Mouse (Mus musculus) hindbrain, embryonic 13.5 days (tissue): ENCODE data around the gene Chd2. TPM values are rescaled to one million over a fixed set of nuclear protein-coding genes. Genes with fewer than 3 reads are reported as not detected.

Experiments
- ATAC-seq: fragments of 200-750 bp; cut with Nextera tagmentation; 2 replicates; pipeline ENCODE4 v1.8.0; 2017; ENCODE audit warnings: moderate TSS enrichment; ENCODE audit not compliant: low FRiP score
- H3K27ac ChIP-seq: fragments of 300-500 bp; sonication (generic); 2 replicates; pipeline ENCODE4 v1.5.1; 2015; ENCODE audit warnings: inconsistent platforms, mild to moderate bottlenecking, moderate library complexity
- H3K27me3 ChIP-seq: fragments of 300-500 bp; sonication (generic); 2 replicates; pipeline ENCODE4 v1.6.1; 2015; ENCODE audit warnings: mild to moderate bottlenecking, inconsistent platforms
- H3K36me3 ChIP-seq: fragments of 300-500 bp; sonication (generic); 2 replicates; pipeline ENCODE4 v1.6.1; 2015; ENCODE audit warnings: mild to moderate bottlenecking, inconsistent platforms
- H3K4me1 ChIP-seq: fragments of 300-500 bp; sonication (generic); replicated peaks from 2 replicates; pipeline ENCODE4 v1.6.1; 2015; ENCODE audit warnings: inconsistent platforms
- H3K4me2 ChIP-seq: fragments of 300-500 bp; sonication (generic); 2 replicates; pipeline ENCODE4 v1.6.1; 2015; ENCODE audit warnings: inconsistent platforms, mild to moderate bottlenecking, moderate library complexity
- H3K4me3 ChIP-seq: fragments of 300-500 bp; sonication (generic); 2 replicates; pipeline ENCODE4 v1.5.1; 2015; ENCODE audit warnings: mild to moderate bottlenecking, inconsistent platforms
- H3K9ac ChIP-seq: fragments of 300-500 bp; sonication (generic); 2 replicates; pipeline ENCODE4 v1.6.1; 2015; ENCODE audit warnings: mild to moderate bottlenecking, inconsistent platforms
- H3K9me3 ChIP-seq: fragments of 300-500 bp; sonication (generic); 2 replicates; pipeline ENCODE4 v1.6.1; 2016; ENCODE audit warnings: inconsistent platforms
- WGBS: fragments of 180-500 bp; shearing (Covaris S2); methylation state at CpG from one replicate; pipeline ENCODE4 v1.1.7; 2015; 5-methylcytosine and 5-hydroxymethylcytosine counted together
- polyA plus RNA-seq: library from polyadenylated mRNA; unstranded; fragments of >200 nt; fragmentation: Nextera tagmentation; extraction: Ambion mirVana; gene quantifications from 2 replicates; pipeline ENCODE4 v1.2.1, GENCODE M21; 2015

The Chd2 gene
- polyA plus RNA-seq, 1 experiment from 2014 or later, result 53.5 TPM

DNA sequence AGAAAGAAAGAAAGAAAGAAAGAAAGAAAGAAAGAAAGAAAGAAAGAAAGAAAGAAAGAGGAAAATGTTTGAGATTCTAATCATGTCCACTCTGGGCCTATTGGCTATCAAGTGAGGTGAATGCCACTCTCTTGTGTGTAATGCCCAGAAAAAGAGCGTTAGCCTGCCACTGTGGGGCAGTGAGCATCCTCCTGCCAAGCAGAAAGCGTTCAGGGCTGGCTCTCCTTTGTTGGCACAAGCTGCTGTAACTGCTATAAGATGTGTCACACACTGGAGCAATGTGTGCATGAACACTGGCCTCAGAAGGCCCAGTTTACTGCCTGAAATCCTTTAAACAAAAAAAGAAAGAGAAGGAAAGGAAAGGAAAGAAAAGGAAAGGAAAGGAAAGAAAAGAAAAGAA is 139.5 kb downstream of the Chd2 start:
- Histone ChIP-seq H3K27ac (no peak overlapping the region), H3K4me3 (no peak overlapping the region), H3K4me1 (peaks cover 68% of the 10 kb centered on the region), H3K9ac (no peak overlapping the region), H3K9me3 (0 out of 2 replicates have a peak, but pooled peaks cover 5% of the 10 kb centered on the region), H3K27me3 (no peaks in the 10 kb centered on the region), H3K4me2 (no peak overlapping the region), H3K36me3 (peaks cover 27% of the 10 kb centered on the region)
- 28% methylated on average over 2 of the region's 2 CpGs for WGBS
- ATAC-seq, result no peak

DNA sequence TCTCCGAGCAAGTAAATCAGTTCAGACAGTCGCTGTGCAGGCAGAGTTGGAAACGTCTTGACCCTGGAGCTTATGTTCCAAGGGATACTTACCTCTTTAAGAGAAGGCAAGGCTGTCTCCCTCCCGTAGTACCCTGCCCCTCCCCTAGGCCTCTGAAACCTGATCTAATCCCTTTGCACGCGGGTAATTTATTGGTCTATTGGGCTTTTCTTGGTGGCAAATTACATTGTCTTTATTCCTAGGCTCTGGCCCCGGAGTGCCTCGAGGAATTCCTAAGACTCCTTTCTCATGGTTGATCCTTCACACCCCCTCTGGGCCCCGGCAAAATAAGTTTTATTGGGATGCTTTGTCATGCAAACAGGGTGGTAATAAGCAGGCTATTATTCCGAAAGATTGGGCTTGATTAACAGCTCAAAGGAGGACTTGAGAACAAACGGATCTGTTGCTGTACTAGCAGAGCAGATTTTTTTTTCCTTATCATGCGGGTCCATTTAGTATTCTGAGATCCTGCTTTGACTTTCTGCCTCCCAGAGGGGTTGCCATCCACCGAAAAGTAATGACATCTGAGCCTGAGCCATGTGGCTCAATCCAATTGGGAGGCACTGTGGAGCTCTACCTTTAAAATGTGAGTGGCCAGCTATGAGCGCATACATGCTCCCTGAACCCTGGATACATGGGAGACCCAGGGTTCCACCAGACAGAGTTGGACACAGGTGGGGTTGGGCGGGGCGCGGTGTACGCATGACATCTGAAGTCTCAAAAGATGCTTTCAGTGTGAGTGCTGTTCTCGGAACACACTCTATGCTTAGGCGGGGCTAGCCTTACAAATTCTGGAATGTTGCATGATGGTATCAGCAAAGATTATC is 141.3 kb downstream of the Chd2 start:
- Histone ChIP-seq H3K36me3 (peaks cover 9% of the 10 kb centered on the region), H3K4me1 (peaks cover 86% of the 10 kb centered on the region), H3K27me3 (no peaks in the 10 kb centered on the region), H3K27ac (peak overlapping the region; percentile 94), H3K4me2 (peak overlapping the region; percentile 60), H3K4me3 (peak overlapping the region; percentile 34), H3K9me3 (no peaks in the 10 kb centered on the region), H3K9ac (peak overlapping the region; percentile 71)
- ATAC-seq, result peak; percentile 53
- WGBS, result 9% methylated on average over 20 of the region's 20 CpGs

DNA sequence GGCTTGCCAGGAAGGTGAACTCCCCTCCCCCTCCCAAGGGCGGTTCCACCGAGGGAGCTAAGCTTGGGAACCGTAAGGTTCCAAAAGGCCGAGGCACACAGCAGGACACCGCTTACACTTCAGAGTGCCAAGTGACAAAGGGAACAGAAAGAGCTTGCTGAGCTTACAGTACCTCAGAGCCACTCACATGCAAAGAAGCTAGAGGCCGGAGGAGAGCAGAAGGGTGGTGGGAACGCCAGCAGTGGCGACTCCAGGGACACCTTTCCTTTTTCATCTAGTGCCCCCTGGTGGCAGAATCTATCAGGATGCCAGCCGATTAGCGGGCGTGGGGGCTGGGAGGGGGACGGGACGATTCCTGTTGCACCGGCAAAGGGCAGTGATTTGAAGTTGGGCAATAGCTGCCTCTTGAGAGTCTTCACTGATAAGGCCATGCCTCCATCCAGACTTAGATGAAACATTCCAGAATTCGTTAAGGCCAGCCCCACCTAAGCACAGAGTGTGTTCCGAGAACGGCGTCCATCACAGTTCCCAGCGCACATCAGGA is 142.1 kb downstream of the Chd2 start:
- peak overlapping the region; percentile 94 for H3K27ac ChIP-seq
- H3K4me1 ChIP-seq, result peaks cover 93% of the 10 kb centered on the region

DNA sequence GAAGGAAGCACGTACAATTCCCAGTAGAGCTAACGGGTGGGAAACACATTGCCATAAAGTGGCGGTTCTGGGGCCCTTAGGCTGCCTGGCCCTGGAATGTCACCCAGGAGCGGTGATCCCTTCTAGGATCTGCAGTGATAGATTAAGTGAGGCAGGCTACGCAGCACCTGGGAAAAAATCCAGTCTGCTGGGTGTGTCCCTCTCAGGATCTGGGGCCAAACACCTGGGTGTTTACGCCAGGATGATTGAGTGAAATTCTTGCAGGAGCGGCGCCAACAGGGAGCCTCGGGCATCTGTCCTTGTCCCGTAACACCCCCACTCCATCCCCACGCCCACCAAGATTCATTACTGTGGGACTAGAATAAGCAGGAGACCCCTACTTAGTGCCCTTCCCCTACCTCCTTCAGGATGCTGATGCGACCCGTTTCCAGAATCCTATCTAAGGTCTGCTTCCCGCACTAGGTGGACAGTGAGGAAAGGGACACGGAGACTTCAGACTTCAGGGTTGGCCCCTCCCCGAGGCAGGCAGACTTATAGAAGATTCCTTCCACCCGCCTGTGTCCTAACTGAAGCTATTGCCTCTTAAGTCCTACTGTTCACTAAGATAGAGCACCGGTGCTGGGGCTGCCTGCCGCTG is 142.7 kb downstream of the Chd2 start:
- peaks cover 94% of the 10 kb centered on the region for H3K4me1 ChIP-seq
- H3K9me3 ChIP-seq, result no peaks in the 10 kb centered on the region
- peak overlapping the region; percentile 34 for H3K4me3 ChIP-seq
- peak overlapping the region; percentile 71 for H3K9ac ChIP-seq
- H3K27ac ChIP-seq, result peak overlapping the region; percentile 94
- H3K4me2 ChIP-seq, result peak overlapping the region; percentile 60
- H3K27me3 ChIP-seq, result no peaks in the 10 kb centered on the region
- peak; percentile 35 for ATAC-seq
- H3K36me3 ChIP-seq, result no peaks in the 10 kb centered on the region
- WGBS, result 9% methylated on average over 19 of the region's 19 CpGs

More for the DNA sequence above, 142.1 kb downstream of the Chd2 start:
- Histone ChIP-seq H3K36me3 (peaks cover 3% of the 10 kb centered on the region; the same call in 1 of the 2 replicates), H3K9ac (peak overlapping the region; percentile 71), H3K4me2 (peak overlapping the region; percentile 60), H3K9me3 (no peaks in the 10 kb centered on the region), H3K27me3 (no peaks in the 10 kb centered on the region), H3K4me3 (peak overlapping the region; percentile 34)
- peak; percentile 64 for ATAC-seq
- WGBS, result under 1% methylated on average over 19 of the region's 19 CpGs

DNA sequence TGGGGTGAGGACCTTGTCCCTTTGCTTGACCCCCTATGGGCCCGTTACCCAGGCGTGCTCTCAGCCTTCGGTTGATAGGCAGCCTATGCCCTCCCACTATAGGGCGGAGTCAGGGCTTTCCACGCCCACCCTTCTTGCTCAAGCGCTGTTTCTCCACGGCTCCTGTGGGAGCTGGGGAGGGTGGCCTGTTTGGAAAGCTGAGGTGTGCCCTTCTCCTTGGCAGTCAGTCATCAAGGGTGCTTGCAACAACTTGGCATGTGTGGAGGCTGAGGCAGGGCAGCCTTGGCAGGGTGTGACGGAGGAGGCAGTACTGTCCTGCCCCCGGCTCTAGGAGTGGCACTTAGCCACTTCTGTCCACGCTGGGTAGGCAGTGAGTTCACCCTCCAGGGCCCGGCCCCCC is 143.3 kb downstream of the Chd2 start:
- peak overlapping the region; percentile 60 for H3K4me2 ChIP-seq
- WGBS, result 7% methylated on average over 11 of the region's 11 CpGs
- peak overlapping the region; percentile 34 for H3K4me3 ChIP-seq
- no peaks in the 10 kb centered on the region for H3K36me3 ChIP-seq
- no peaks in the 10 kb centered on the region for H3K9me3 ChIP-seq
- ATAC-seq, result peak; percentile 29; the same call in 1 of the 2 replicates
- H3K27ac ChIP-seq, result peak overlapping the region; percentile 94
- H3K4me1 ChIP-seq, result peaks cover 94% of the 10 kb centered on the region
- peak overlapping the region; percentile 71 for H3K9ac ChIP-seq
- no peaks in the 10 kb centered on the region for H3K27me3 ChIP-seq

DNA sequence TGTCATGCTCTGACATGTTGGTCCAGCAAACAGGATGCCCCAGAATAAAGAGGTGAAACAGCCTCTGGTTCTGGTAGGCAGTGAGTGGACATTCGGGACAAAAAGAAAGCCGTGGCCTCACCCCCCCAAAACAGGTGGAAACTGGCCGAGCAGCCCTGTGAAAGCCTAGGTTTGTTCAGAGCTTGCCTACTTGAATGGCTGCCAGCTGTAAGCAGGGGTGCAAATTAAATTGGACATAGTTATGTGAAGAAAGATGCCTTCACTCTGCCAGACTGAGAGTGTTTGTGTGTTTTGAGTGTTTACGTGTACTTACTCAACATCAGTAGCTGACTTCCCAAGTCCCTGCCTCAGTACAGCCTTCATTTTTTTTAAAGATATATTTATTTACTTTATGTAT is 147.6 kb downstream of the Chd2 start:
- peak overlapping the region; percentile 69 for H3K4me3 ChIP-seq
- peaks cover 95% of the 10 kb centered on the region for H3K4me1 ChIP-seq
- H3K36me3 ChIP-seq, result no peaks in the 10 kb centered on the region
- no peak for ATAC-seq
- H3K9ac ChIP-seq, result peak overlapping the region; percentile 87
- no peaks in the 10 kb centered on the region for H3K9me3 ChIP-seq
- WGBS, result 25% methylated on average over 4 of the region's 4 CpGs
- peak overlapping the region; percentile 94 for H3K27ac ChIP-seq
- no peaks in the 10 kb centered on the region for H3K27me3 ChIP-seq
- peak overlapping the region; percentile 89 for H3K4me2 ChIP-seq

DNA sequence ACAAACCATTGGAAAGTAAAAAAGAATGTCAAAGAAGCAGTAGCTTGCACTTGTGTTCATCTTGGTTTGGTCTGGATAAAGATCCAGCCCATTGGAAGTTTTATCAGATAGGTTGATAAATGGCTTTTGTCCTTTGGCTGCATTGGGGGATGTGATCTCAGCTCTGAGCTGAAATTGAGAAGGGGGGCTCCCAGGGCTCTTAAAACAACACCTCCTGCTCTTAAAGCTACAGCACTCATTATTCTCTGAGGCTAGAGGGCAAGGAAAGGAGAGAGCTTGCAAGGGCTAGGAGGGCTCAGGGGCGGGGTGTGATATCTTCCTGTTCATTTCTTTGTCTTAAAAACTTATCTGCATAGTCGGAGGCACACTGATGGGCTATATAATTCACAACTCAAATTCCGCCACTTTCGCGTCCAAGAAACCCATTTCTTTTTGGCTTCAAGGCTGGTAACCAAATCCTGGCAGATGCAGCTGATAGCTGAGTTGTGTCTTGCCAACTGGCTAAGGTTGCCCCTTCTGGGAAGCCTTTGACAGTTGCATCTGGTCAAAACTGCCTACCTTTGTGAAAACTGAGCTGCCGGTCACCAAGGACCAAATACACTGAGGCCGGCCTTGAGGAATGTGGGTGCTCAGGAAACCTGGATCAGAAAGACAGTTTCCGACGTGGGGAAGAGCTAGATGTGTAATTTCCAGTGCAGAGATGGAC is 148.2 kb downstream of the Chd2 start:
- WGBS, result 27% methylated on average over 9 of the region's 9 CpGs
- peak overlapping the region; percentile 69 for H3K4me3 ChIP-seq
- H3K4me2 ChIP-seq, result peak overlapping the region; percentile 89
- no peaks in the 10 kb centered on the region for H3K9me3 ChIP-seq
- H3K27ac ChIP-seq, result peak overlapping the region; percentile 94
- peaks cover 1% of the 10 kb centered on the region for H3K36me3 ChIP-seq
- ATAC-seq, result no peak
- no peaks in the 10 kb centered on the region for H3K27me3 ChIP-seq
- H3K9ac ChIP-seq, result peak overlapping the region; percentile 87
- peaks cover 90% of the 10 kb centered on the region for H3K4me1 ChIP-seq

DNA sequence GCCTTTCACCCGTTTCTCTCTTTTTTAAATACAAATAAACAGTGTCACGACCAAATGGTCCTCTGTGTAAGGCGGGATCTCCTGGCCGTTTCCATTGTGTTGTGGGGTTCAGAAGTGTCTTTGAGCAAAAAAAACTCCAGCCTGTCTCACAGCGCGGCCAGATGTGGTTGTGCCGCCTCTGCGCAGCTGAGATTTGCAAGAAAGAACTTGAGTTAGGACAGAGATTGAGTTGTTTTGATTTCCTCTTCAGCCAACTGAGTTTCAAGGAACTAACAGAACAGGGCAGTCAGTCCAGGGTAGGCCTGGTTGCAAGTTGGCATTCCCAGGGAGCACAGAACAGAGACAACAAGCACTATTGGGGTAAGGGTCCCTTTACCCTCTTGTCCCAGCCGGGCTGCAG is 149.3 kb downstream of the Chd2 start:
- peaks cover 6% of the 10 kb centered on the region for H3K36me3 ChIP-seq
- peak overlapping the region; percentile 87 for H3K9ac ChIP-seq
- under 1% methylated on average over 9 of the region's 9 CpGs for WGBS
- no peak for ATAC-seq
- no peaks in the 10 kb centered on the region for H3K27me3 ChIP-seq
- H3K4me1 ChIP-seq, result peaks cover 79% of the 10 kb centered on the region
- peak overlapping the region; percentile 89 for H3K4me2 ChIP-seq
- H3K9me3 ChIP-seq, result no peaks in the 10 kb centered on the region
- H3K4me3 ChIP-seq, result peak overlapping the region; percentile 69
- H3K27ac ChIP-seq, result peak overlapping the region; percentile 94

DNA sequence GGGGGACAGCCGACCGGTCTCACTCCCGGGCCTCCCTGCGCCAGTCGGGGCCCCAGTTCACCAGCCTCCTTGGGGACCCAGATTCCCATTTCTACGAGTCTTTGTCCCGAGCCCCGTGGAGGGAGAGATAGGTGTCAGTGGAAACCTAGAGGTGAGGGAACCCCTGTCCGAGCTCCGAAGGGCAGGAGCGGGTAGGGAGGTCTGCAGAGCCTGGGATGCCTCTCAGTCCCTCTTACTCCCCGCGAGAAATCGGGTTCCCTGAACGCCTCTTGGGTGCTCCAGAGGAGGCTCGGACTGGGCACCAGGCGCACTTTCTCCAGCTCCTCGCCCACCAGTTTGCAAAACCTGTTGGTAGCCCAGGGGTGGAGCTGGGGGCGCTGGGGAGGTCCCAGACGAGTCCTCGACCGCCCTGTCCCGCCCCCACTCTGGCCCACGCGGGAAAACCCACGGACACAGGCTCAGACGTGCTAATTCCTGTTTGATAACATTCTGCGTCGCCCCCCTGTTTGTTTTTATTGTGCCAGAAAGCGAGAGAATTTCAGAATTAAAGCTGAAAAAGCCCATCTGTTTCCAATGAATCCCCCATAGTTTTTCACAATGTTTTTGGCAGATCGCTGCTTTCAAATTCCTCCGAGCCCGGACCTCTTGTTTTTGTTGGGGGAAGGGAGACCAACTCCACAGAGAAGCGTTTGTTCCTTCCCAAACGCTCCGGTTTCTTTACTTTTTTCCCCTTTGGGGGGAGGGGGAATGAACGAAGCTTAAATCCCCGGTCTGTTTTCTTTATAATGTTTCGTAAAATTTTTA is 149.9 kb downstream of the Chd2 start:
- peaks cover 6% of the 10 kb centered on the region for H3K36me3 ChIP-seq
- peak overlapping the region; percentile 87 for H3K9ac ChIP-seq
- peaks cover 78% of the 10 kb centered on the region for H3K4me1 ChIP-seq
- peak overlapping the region; percentile 69 for H3K4me3 ChIP-seq
- H3K27ac ChIP-seq, result peak overlapping the region; percentile 94
- no peaks in the 10 kb centered on the region for H3K9me3 ChIP-seq
- 0 out of 2 replicates have a peak, but pooled peaks have one; percentile 5 for ATAC-seq
- peak overlapping the region; percentile 89 for H3K4me2 ChIP-seq
- under 1% methylated on average over 39 of the region's 39 CpGs for WGBS
- H3K27me3 ChIP-seq, result no peaks in the 10 kb centered on the region

DNA sequence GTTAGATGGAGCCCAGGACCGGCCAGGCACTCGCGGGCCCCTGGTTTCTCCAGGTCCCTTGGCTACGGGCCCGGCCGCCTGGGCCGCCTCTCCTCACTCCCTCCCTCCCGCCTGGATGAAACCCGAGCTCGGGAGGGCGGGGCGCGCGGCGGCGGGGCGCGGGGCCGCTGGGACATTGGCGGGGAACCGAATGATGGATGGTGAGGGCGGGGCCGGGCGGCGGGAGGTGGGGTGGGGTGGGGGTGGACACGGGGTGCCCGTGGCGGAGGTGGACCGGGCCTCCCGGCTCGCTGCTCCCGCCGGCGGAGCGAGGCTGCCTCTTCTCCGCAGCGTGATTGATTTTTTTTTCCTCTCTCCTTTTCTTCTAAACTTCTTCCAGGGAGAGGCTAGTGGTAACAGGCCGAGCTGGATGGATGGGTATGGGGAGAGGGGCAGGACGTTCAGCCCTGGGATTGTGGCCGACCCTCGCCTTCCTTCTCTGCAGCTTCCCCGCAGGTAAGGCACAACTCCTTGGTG is 150.6 kb downstream of the Chd2 start:
- H3K4me3 ChIP-seq, result peak overlapping the region; percentile 69
- no peaks in the 10 kb centered on the region for H3K27me3 ChIP-seq
- H3K36me3 ChIP-seq, result peaks cover 6% of the 10 kb centered on the region
- peak overlapping the region; percentile 89 for H3K4me2 ChIP-seq
- H3K4me1 ChIP-seq, result peaks cover 78% of the 10 kb centered on the region
- H3K27ac ChIP-seq, result peak overlapping the region; percentile 94
- peak overlapping the region; percentile 87 for H3K9ac ChIP-seq
- peak; percentile 81 for ATAC-seq
- H3K9me3 ChIP-seq, result no peaks in the 10 kb centered on the region
- 0% methylated on average over 13 of the region's 42 CpGs for WGBS

DNA sequence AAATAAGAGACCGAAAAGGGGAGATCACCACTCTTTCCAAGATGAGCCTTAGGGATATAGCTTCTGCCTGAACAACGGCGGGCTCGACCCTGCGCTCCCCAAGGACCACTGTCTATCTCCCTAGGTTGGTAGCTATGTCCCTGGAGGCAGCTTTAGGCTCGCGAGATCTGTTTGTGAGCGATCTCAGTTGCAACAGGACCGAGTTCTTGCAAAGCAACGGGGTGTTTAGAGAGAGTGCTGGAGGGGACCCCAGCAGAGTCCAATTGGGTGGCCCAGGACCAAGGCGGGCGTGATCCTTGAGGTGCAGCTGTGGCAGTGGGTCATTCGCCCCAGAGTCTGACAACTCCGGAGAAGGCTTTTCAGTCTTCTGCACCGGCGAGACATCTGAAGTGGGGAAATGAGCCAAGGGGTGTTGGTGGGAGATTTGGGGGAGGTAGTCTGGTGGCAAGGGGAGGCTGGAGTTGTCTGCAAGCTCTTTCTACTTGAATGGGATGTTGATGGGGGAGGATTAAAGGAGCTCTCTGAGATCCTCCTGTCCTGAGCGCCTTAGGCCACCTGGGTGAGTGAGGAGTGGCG is 151.1 kb downstream of the Chd2 start:
- Histone ChIP-seq H3K27me3 (no peaks in the 10 kb centered on the region), H3K27ac (peak overlapping the region; percentile 94), H3K4me3 (peak overlapping the region; percentile 69), H3K4me1 (peaks cover 76% of the 10 kb centered on the region), H3K9ac (peak overlapping the region; percentile 87), H3K9me3 (no peaks in the 10 kb centered on the region), H3K36me3 (peaks cover 6% of the 10 kb centered on the region), H3K4me2 (peak overlapping the region; percentile 89)
- 0 out of 2 replicates have a peak, but pooled peaks have one; percentile 11 for ATAC-seq
- 2% methylated on average over 18 of the region's 18 CpGs for WGBS
